Mouse (Mus musculus) stomach, embryonic 15.5 days (tissue): Measurements from ENCODE around the gene Zcchc24. TPM values are rescaled to one million over a fixed set of nuclear protein-coding genes. Genes with fewer than 3 reads are reported as not detected.

Source experiments
- ATAC-seq: fragments of 200-750 bp; cut with Nextera tagmentation; 2 replicates; pipeline ENCODE4 v1.8.0; 2017; ENCODE audit warnings: low read depth, moderate number of reproducible peaks, moderate TSS enrichment; ENCODE audit not compliant: insufficient read depth, low FRiP score
- H3K27ac ChIP-seq: fragments of 300-500 bp; sonication (generic); 2 replicates; pipeline ENCODE4 v1.5.1; 2015; ENCODE audit warnings: mild to moderate bottlenecking, inconsistent platforms
- H3K27me3 ChIP-seq: fragments of 300-500 bp; sonication (generic); replicated peaks from 2 replicates; pipeline ENCODE4 v1.6.1; 2015; ENCODE audit warnings: inconsistent platforms
- H3K36me3 ChIP-seq: fragments of 300-500 bp; sonication (generic); 2 replicates; pipeline ENCODE4 v1.6.1; 2015; ENCODE audit warnings: inconsistent platforms
- H3K4me1 ChIP-seq: fragments of 300-500 bp; sonication (generic); 2 replicates; pipeline ENCODE4 v1.6.1; 2015; ENCODE audit warnings: inconsistent platforms
- H3K4me2 ChIP-seq: fragments of 300-500 bp; sonication (generic); 2 replicates; pipeline ENCODE4 v1.6.1; 2015; ENCODE audit warnings: mild to moderate bottlenecking, inconsistent platforms
- H3K4me3 ChIP-seq: fragments of 300-500 bp; sonication (generic); replicated peaks from 2 replicates; pipeline ENCODE4 v1.5.1; 2015; ENCODE audit warnings: inconsistent platforms
- H3K9ac ChIP-seq: fragments of 300-500 bp; sonication (generic); 2 replicates; pipeline ENCODE4 v1.6.1; 2015; ENCODE audit warnings: inconsistent platforms
- H3K9me3 ChIP-seq: fragments of 300-500 bp; sonication (generic); 2 replicates; pipeline ENCODE4 v1.6.1; 2016; ENCODE audit warnings: inconsistent platforms
- WGBS: fragments of 180-500 bp; shearing (Covaris S2); methylation state at CpG from one replicate; pipeline ENCODE4 v1.1.7; 2015; 5-methylcytosine and 5-hydroxymethylcytosine counted together
- polyA plus RNA-seq: library from polyadenylated mRNA; unstranded; fragments of >200 nt; fragmentation: Nextera tagmentation; extraction: Ambion mirVana; gene quantifications from 2 replicates; pipeline ENCODE4 v1.2.1, GENCODE M21; 2015

Zcchc24 gene
- polyA plus RNA-seq, 1 experiment from 2014 or later: 26.9 TPM

DNA sequence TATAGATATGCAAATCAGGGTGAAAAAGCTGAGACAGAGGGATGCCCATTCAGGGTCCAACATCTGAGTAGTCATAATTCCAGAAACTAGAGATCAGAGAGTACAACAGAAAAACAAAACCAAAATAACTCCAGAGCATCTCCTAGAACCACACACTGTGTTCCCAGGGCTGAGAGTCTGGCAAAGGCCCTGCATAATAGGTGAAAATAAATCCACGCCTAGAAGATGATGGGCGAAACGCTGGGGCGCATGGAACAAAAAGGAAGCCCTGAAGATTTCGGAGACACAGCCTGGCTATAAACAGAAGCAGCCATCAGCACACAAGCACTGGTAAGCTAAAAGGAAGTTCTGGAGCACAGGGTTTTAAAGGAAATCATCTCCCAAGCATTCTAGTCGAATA is 26.2 kb upstream of the Zcchc24 start:
- no peak overlapping the region for H3K9ac ChIP-seq
- no peaks in the 10 kb centered on the region for H3K36me3 ChIP-seq
- no peak for ATAC-seq
- H3K9me3 ChIP-seq: no peaks in the 10 kb centered on the region
- H3K4me2 ChIP-seq: peak overlapping the region; percentile 10; the same call in 1 of the 2 replicates
- no peaks in the 10 kb centered on the region for H3K27me3 ChIP-seq
- peak overlapping the region; percentile 90 for H3K27ac ChIP-seq
- no peak overlapping the region for H3K4me3 ChIP-seq
- H3K4me1 ChIP-seq: peaks cover 9% of the 10 kb centered on the region; the same call in 1 of the 2 replicates
- WGBS: 62% methylated on average over 6 of the region's 6 CpGs

DNA sequence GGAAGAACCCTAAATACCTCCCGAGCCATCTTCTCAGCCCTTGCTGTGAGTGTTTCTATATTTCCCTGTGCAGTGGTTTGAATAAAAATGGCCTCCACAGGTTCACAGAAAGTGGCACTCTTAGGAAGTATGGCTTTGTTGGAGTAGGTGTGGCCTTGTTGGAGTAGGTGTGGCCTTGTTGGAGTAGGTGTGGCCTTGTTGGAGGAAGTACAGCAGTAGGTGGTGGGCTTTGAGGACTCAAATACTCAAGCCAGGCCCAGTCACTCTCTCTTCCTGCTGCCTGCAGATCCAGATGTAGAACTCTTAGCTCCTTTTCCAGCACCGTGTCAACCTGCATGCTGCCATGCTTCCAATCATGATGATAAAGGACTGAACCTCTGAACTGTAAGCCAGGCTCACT is 25.5 kb upstream of the Zcchc24 start:
- H3K9ac ChIP-seq: no peak overlapping the region
- WGBS: 92% methylated on average over 2 of the region's 2 CpGs
- H3K4me3 ChIP-seq: no peak overlapping the region
- 0 out of 2 replicates have a peak overlapping the region, but pooled peaks have one; percentile 21 for H3K27ac ChIP-seq
- H3K4me2 ChIP-seq: no peak overlapping the region
- H3K27me3 ChIP-seq: no peaks in the 10 kb centered on the region
- peaks cover 9% of the 10 kb centered on the region; the same call in 1 of the 2 replicates for H3K4me1 ChIP-seq
- ATAC-seq: no peak
- no peaks in the 10 kb centered on the region for H3K36me3 ChIP-seq
- no peaks in the 10 kb centered on the region for H3K9me3 ChIP-seq

DNA sequence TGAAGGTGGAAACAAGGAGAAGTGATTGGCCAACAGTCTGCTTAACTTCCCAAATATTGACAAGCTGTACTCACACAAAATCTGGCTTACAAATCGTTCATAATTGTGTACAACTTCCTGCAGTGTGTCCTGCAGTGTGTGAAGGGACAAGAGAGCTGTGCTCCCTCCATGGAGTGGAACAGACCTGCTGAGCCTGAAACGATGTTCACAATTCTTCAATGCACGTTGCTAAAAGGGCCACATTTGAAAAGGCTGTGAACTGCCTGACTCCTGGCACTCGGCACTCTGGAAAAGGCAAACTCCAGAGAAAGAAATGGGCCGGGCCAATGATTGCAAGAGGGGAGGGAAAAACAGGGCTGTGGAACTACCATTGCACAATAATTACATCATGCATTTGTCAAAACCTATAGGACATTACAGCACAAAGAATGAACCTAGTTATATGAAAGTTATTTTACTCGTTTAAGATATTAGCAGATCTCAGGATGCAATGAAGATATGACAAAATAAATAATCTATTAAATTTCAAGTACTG is 22.0 kb upstream of the Zcchc24 start:
- Histone ChIP-seq H3K27me3 (no peaks in the 10 kb centered on the region), H3K4me2 (no peak overlapping the region), H3K9me3 (no peaks in the 10 kb centered on the region), H3K9ac (no peak overlapping the region), H3K27ac (peak overlapping the region; percentile 37; the same call in 1 of the 2 replicates), H3K36me3 (no peaks in the 10 kb centered on the region), H3K4me1 (peaks cover 13% of the 10 kb centered on the region; the same call in 1 of the 2 replicates), H3K4me3 (no peak overlapping the region)
- 50% methylated on average over 6 of the region's 6 CpGs for WGBS
- ATAC-seq: no peak

DNA sequence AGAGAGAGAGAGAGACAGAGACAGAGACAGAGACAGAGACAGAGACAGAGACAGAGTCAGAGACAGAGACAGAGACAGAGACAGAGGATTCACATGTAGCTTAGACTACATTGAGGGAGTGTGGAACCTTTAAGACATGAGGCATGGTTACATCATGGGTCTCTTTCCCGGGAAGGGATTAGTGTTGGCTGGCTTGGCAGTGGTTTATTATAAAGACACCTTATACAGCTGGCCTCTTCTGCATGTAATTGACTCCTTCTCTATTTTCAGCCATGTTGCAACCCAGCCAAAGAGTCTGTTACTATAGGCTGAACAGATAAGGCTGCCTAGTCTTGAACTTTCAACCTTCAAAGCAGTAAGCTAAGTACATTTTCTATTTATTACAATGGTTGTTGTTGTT is 21.1 kb upstream of the Zcchc24 start:
- Histone ChIP-seq H3K27ac (no peak overlapping the region), H3K27me3 (no peaks in the 10 kb centered on the region)
- no peak for ATAC-seq

DNA sequence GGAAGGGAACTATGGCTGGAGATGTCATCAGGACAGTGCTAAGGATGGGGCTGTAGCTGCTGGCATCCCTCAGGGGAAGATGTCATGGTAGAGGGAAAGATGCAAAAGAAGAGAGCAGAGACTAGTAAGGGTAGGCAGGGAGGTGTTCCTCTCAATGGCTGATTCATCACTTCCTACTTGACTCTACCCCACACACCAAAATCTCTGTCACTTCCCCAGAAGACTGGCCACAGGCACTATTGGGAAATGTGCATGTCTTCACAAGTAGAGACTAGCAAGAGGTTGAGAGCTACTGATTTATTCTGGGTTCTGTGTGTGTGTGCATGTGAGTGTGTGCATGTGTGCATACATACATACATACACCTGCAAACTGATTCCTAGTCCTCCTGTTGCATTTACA is 20.4 kb upstream of the Zcchc24 start:
- Histone ChIP-seq H3K36me3 (no peaks in the 10 kb centered on the region), H3K27me3 (no peaks in the 10 kb centered on the region), H3K9me3 (no peaks in the 10 kb centered on the region), H3K4me3 (no peak overlapping the region), H3K27ac (no peak overlapping the region), H3K9ac (no peak overlapping the region), H3K4me1 (peaks cover 12% of the 10 kb centered on the region; the same call in 1 of the 2 replicates), H3K4me2 (no peak overlapping the region)
- ATAC-seq: no peak

More for the DNA sequence above, 21.1 kb upstream of the Zcchc24 start:
- no peak overlapping the region for H3K4me2 ChIP-seq
- no peaks in the 10 kb centered on the region for H3K9me3 ChIP-seq
- no peak overlapping the region for H3K4me3 ChIP-seq
- 50% methylated on average over 1 of the region's 1 CpGs for WGBS
- H3K4me1 ChIP-seq: peaks cover 13% of the 10 kb centered on the region; the same call in 1 of the 2 replicates
- no peaks in the 10 kb centered on the region for H3K36me3 ChIP-seq
- H3K9ac ChIP-seq: no peak overlapping the region

DNA sequence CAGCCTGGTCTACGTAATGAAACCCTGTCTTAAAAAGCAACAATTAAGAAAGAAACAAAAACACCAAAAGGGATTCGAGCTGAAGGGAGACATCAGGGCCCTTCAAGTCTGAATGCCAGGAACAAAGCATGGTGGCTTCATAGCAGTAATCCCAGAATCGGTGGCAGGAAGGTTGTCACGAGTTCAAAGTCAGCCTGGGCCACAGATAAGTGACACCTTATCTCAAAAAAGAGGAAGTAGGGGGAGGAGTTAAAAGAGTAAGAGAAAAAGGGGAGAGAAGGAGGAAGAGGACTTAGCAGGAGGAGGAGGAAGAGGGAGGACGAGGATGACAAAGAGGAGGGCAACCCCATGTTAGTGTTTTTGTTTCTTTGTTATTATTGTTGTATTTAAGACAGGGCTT is 19.4 kb upstream of the Zcchc24 start:
- ATAC-seq: no peak
- no peaks in the 10 kb centered on the region for H3K27me3 ChIP-seq
- no peaks in the 10 kb centered on the region for H3K9me3 ChIP-seq
- H3K4me2 ChIP-seq: no peak overlapping the region
- no peak overlapping the region for H3K9ac ChIP-seq
- H3K4me1 ChIP-seq: peaks cover 21% of the 10 kb centered on the region
- no peaks in the 10 kb centered on the region for H3K36me3 ChIP-seq
- WGBS: 63% methylated on average over 5 of the region's 5 CpGs
- H3K27ac ChIP-seq: peak overlapping the region; percentile 85
- H3K4me3 ChIP-seq: no peak overlapping the region

DNA sequence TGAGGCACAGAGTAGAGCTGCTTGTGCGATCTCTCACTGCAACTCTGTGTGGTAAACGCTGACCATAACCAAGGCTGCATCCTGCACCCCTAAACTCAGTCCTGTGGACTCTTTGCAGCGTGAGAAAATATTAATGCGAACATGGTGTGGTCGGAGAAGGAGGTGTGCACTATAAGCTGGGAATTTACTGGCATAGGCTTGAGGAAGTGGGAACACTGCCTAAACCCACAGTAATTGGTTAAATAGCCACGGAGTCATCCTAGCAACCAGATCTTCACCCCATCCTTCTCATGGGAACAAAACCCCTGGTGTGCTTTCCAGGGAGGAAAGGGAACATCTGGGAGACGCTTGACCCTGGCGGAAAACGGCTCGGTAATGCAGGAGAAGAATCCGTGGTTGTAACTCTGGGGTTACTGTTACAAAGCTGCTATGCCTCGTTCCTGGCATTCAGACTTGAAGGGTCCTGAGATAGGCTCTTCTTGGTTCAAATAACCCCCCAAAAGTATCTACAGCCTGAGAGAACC is 18.6 kb upstream of the Zcchc24 start:
- ATAC-seq: 0 out of 2 replicates have a peak, but pooled peaks have one; percentile 8
- H3K27me3 ChIP-seq: no peaks in the 10 kb centered on the region
- 41% methylated on average over 12 of the region's 12 CpGs for WGBS
- peak overlapping the region; percentile 85 for H3K27ac ChIP-seq
- H3K4me1 ChIP-seq: peaks cover 28% of the 10 kb centered on the region
- no peaks in the 10 kb centered on the region for H3K9me3 ChIP-seq
- H3K9ac ChIP-seq: no peak overlapping the region
- H3K36me3 ChIP-seq: no peaks in the 10 kb centered on the region
- no peak overlapping the region for H3K4me2 ChIP-seq
- H3K4me3 ChIP-seq: no peak overlapping the region

DNA sequence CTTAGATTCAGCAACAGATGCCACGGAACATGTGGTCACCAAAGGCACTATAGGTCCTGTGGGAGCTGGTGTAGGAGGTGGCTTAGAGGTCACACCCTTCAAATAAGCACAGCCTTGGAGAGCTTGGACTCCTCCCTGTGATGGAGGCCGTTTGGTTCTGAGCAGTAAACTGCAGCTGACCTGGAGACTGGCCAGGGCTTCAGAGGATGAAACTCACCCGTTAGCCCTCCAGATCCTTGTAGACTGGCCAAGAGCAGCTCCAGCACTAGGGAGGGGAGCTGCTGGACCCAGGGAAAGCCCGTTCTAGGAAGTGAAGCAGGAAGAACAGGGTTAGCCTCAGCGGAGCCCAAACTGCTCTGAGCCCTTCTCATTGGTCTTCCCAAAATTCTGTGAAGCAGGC is 18.1 kb upstream of the Zcchc24 start:
- ATAC-seq: peak; percentile 79

DNA sequence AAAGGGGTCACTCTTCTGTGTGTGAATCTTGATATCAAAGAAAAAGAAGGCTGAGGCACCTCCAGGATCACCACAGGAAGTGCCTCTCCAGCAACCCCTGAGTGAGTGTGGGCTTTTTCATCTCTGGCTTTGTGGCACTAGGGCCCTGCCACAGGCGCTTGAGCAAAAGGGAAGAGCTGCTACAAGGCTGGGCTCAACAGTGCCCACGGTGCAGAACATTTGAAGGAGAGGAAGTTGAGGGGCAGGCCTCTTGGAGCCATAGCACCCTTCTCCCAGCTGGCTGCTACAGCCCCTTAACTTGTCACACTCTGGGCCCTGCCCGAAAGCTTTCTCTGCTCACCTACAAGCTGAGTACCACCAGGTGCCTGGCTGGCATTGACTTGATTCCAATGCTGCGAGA is 16.4 kb upstream of the Zcchc24 start:
- H3K9ac ChIP-seq: no peak overlapping the region
- H3K27me3 ChIP-seq: no peaks in the 10 kb centered on the region
- WGBS: 89% methylated on average over 4 of the region's 4 CpGs
- no peaks in the 10 kb centered on the region for H3K36me3 ChIP-seq
- peaks cover 32% of the 10 kb centered on the region for H3K4me1 ChIP-seq
- no peak for ATAC-seq
- H3K4me3 ChIP-seq: no peak overlapping the region
- no peaks in the 10 kb centered on the region for H3K9me3 ChIP-seq
- H3K4me2 ChIP-seq: no peak overlapping the region
- H3K27ac ChIP-seq: no peak overlapping the region

More for the DNA sequence above, 18.1 kb upstream of the Zcchc24 start:
- H3K4me3 ChIP-seq: no peak overlapping the region
- H3K27ac ChIP-seq: peak overlapping the region; percentile 85
- H3K27me3 ChIP-seq: no peaks in the 10 kb centered on the region
- peaks cover 32% of the 10 kb centered on the region for H3K4me1 ChIP-seq
- no peak overlapping the region for H3K4me2 ChIP-seq
- H3K36me3 ChIP-seq: no peaks in the 10 kb centered on the region
- 29% methylated on average over 5 of the region's 5 CpGs for WGBS
- H3K9ac ChIP-seq: no peak overlapping the region
- no peaks in the 10 kb centered on the region for H3K9me3 ChIP-seq

DNA sequence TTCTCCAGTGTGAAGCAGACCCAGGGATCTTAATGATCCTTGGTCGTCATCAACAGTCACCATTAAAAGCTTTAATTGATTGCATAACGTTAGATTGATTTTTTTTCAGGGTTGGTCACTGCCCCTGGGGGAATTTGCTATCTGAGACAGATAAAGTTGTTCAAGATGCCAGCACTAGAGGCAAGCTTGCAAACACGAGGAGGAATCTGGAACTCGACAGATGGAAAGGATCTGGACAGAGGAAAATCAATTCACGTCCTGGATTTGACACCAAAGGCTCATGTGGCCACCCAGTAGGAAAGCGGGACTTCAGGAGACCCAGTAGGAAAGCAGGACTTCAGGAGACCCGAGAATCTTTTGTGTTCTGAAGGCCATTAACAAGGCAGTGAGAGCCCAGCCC is 14.4 kb upstream of the Zcchc24 start:
- no peaks in the 10 kb centered on the region for H3K27me3 ChIP-seq
- WGBS: 25% methylated on average over 7 of the region's 7 CpGs
- peaks cover 32% of the 10 kb centered on the region for H3K4me1 ChIP-seq
- no peak overlapping the region for H3K4me3 ChIP-seq
- H3K27ac ChIP-seq: peak overlapping the region; percentile 8; the same call in 1 of the 2 replicates
- ATAC-seq: no peak
- H3K4me2 ChIP-seq: no peak overlapping the region
- no peaks in the 10 kb centered on the region for H3K9me3 ChIP-seq
- no peaks in the 10 kb centered on the region for H3K36me3 ChIP-seq
- no peak overlapping the region for H3K9ac ChIP-seq

DNA sequence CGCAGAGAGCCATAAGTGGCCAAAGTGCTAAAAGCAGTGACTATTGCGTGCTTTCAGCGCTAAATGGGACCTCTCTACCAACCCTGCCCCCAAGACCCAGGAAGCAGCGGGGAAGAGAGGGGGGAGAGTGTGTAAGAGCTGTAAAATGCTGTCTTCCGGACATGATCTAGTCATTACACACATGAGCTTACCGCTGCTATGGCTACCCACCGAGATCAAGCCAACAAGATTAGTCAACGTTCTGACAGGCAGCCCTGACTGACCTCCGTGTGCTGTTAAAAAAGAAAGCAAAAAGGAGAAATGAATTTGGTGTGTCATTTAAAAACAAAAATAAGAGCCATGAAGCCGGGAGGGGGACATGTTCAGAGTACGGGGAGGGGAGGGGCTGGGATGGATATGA is 11.8 kb upstream of the Zcchc24 start:
- Histone ChIP-seq H3K4me1 (peaks cover 27% of the 10 kb centered on the region), H3K36me3 (no peaks in the 10 kb centered on the region)
- 70% methylated on average over 11 of the region's 11 CpGs for WGBS

DNA sequence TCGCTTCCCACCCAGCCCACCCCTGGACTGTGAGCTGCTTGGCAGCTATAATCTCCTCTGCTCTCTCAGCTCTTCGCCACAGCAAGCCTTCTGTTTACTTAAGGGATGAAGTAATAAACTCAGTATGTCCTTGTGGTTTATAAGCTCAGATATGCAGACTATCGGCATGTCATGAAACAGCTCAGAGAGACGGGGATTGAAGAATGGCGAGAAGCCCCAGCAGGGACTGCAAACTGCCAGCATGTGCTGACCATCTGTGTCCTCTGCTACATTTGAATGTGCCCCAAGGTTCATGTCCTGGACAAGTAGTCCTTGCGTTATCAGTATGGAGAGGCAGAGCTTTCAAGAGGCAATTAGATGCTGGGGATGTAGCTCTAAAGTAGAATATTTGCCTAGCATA is 7.5 kb upstream of the Zcchc24 start:
- Histone ChIP-seq H3K4me1 (peaks cover 20% of the 10 kb centered on the region), H3K4me3 (no peak overlapping the region), H3K9me3 (no peaks in the 10 kb centered on the region), H3K27me3 (no peaks in the 10 kb centered on the region), H3K27ac (no peak overlapping the region), H3K9ac (no peak overlapping the region), H3K36me3 (no peaks in the 10 kb centered on the region), H3K4me2 (no peak overlapping the region)
- WGBS: 30% methylated on average over 6 of the region's 6 CpGs
- no peak for ATAC-seq

More for the DNA sequence above, 11.8 kb upstream of the Zcchc24 start:
- Histone ChIP-seq H3K9ac (no peak overlapping the region), H3K27ac (no peak overlapping the region), H3K9me3 (no peaks in the 10 kb centered on the region), H3K27me3 (no peaks in the 10 kb centered on the region), H3K4me2 (no peak overlapping the region), H3K4me3 (no peak overlapping the region)
- no peak for ATAC-seq
